Comparison of ENCODE assay signal across 10 mouse cellular contexts in the genomic region with DNA sequence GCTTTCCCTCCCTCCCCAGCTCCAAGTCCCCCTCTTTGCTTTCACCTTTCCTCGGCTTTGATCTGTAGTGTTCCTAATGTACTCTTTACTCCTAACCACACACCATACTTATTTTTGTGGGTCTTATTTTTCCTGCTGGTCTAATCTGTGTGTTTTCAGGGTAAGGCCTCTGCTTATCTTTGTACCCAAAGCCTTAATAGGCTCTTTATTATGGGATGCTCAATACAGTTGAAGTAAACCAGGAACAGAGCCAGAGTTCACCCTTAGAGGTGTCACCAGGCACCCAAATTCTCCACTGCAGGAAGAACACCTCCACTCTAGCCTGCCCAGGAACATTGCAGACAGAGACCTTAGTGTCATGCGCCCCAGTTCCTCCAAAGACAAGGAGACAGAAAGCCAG. TPM values are rescaled to one million over a fixed set of nuclear protein-coding genes. Genes with fewer than 3 reads are reported as not detected.
A peak's percentile ranks its signal among the peaks of the same experiment; 100 is the strongest.
DNase-seq lines count a peak whose midpoint lies in the region; ATAC-seq and TF ChIP-seq lines count a peak whose summit lies in the region.
"Had no signal": no experiment of that assay in that cellular context is flagged by ENCODE, and none has a peak within 500 bp of the region (broad histone marks: within the 10 kb centered on the region; RNA-seq: fewer than 3 reads in every experiment).

No protein-coding gene starts in this region.

- TF ChIP-seq CTCF in gastrocnemius, adult 2 months (IDR thresholded peaks at IDR 0.05): no peak
- no peak for TF ChIP-seq CTCF in lung, embryonic 14.5 days (IDR thresholded peaks at IDR 0.05; ENCODE audit: low read depth)
- no peak for TF ChIP-seq CTCF in lung, adult 2 months (IDR thresholded peaks at IDR 0.05; ENCODE audit: insufficient read depth, low read length)

- H3K9me3 ChIP-seq in lung, embryonic 14.5 days (ENCODE audit: low read depth, low read length): no peaks in the 10 kb centered on the region
- H3K9me3 ChIP-seq in embryonic facial prominence, embryonic 15.5 days (replicated peaks): no peaks in the 10 kb centered on the region
- H3K9me3 ChIP-seq in liver, embryonic 16.5 days (replicated peaks; ENCODE audit: control insufficient read depth, low read length): no peaks in the 10 kb centered on the region
- H3K9me3 ChIP-seq: forebrain, embryonic 13.5 days had no signal

- H3K9ac ChIP-seq in lung, embryonic 14.5 days: no peak overlapping the region
- H3K9ac ChIP-seq in embryonic facial prominence, embryonic 15.5 days: no peak overlapping the region
- peak overlapping the region; percentile 9; the same call in 1 of the 2 replicates for H3K9ac ChIP-seq in liver, embryonic 16.5 days (ENCODE audit: low read depth, low read length)
- H3K9ac ChIP-seq: forebrain, embryonic 13.5 days had no signal

- no peak for DNase-seq in gastrocnemius, adult 2 months
- no peak for DNase-seq in gastrocnemius, adult 18-20 months (ENCODE audit: low spot score)
- DNase-seq in lung, embryonic 14.5 days: no peak
- DNase-seq in lung, adult 2 months: no peak
- no peak for DNase-seq in embryo, embryonic 10.5 days (ENCODE audit: low spot score)
- no peak for DNase-seq in MN1 (ENCODE audit: low spot score)
- DNase-seq: cerebellum, postnatal 36 days had no signal

- H3K4me1 ChIP-seq in lung, embryonic 14.5 days (ENCODE audit: insufficient read depth): peaks cover 27% of the 10 kb centered on the region
- H3K4me1 ChIP-seq in lung, adult 2 months (ENCODE audit: control insufficient read depth, insufficient read depth, low read length): no peaks in the 10 kb centered on the region; the same call in 1 of the 2 replicates
- peaks cover 53% of the 10 kb centered on the region for H3K4me1 ChIP-seq in embryonic facial prominence, embryonic 15.5 days
- H3K4me1 ChIP-seq in liver, embryonic 16.5 days (ENCODE audit: control insufficient read depth, low read depth, low read length): peaks cover 83% of the 10 kb centered on the region

- H3K36me3 ChIP-seq in lung, embryonic 14.5 days (ENCODE audit: insufficient read depth): no peaks in the 10 kb centered on the region
- no peaks in the 10 kb centered on the region for H3K36me3 ChIP-seq in embryonic facial prominence, embryonic 15.5 days
- no peaks in the 10 kb centered on the region for H3K36me3 ChIP-seq in liver, embryonic 16.5 days (ENCODE audit: control insufficient read depth, insufficient read depth)

- intact Hi-C loops in gastrocnemius, adult 2 months (cut with DNase I): no loop called here

- no peak overlapping the region for H3K4me2 ChIP-seq in lung, embryonic 14.5 days
- H3K4me2 ChIP-seq in embryonic facial prominence, embryonic 15.5 days (replicated peaks): no peak overlapping the region
- no peak overlapping the region for H3K4me2 ChIP-seq in liver, embryonic 16.5 days (ENCODE audit: low read depth, low read length)
- H3K4me2 ChIP-seq: forebrain, embryonic 13.5 days had no signal

- peak overlapping the region; percentile 81; the same call in 1 of the 2 replicates for H3K27ac ChIP-seq in gastrocnemius, adult 2 months
- H3K27ac ChIP-seq in lung, embryonic 14.5 days (ENCODE audit: low read depth): peak overlapping the region; percentile 91
- peak overlapping the region; percentile 90 for H3K27ac ChIP-seq in embryonic facial prominence, embryonic 15.5 days (replicated peaks)
- H3K27ac ChIP-seq in liver, embryonic 16.5 days (ENCODE audit: low read length): peak overlapping the region; percentile 82
- H3K27ac ChIP-seq: forebrain, embryonic 13.5 days had no signal

- 78% methylated on average over 2 of the region's 2 CpGs for WGBS in lung, embryonic 14.5 days
- 87% methylated on average over 2 of the region's 2 CpGs for WGBS in lung, adult 2 months
- 83% methylated on average over 2 of the region's 2 CpGs for WGBS in embryonic facial prominence, embryonic 15.5 days
- 39% methylated on average over 2 of the region's 2 CpGs for WGBS in liver, embryonic 16.5 days (ENCODE audit: insufficient replicate concordance)

- H3K4me3 ChIP-seq in gastrocnemius, adult 2 months: no peak overlapping the region
- no peak overlapping the region for H3K4me3 ChIP-seq in lung, embryonic 14.5 days (ENCODE audit: low read depth, low read length)
- H3K4me3 ChIP-seq in lung, adult 2 months (replicated peaks; ENCODE audit: extremely low read depth, low read depth, low read length): no peak overlapping the region
- no peak overlapping the region for H3K4me3 ChIP-seq in embryonic facial prominence, embryonic 15.5 days (replicated peaks)
- no peak overlapping the region for H3K4me3 ChIP-seq in liver, embryonic 16.5 days (ENCODE audit: low read depth, low read length)
- H3K4me3 ChIP-seq: forebrain, embryonic 13.5 days had no signal

- H3K27me3 ChIP-seq in lung, embryonic 14.5 days (ENCODE audit: insufficient read depth, low read length): no peaks in the 10 kb centered on the region
- no peaks in the 10 kb centered on the region for H3K27me3 ChIP-seq in embryonic facial prominence, embryonic 15.5 days
- no peaks in the 10 kb centered on the region for H3K27me3 ChIP-seq in liver, embryonic 16.5 days (ENCODE audit: control insufficient read depth, insufficient read depth, low read depth, low read length)
- H3K27me3 ChIP-seq: forebrain, embryonic 13.5 days had no signal

- no peak for TF ChIP-seq POLR2A in lung, adult 2 months (IDR thresholded peaks at IDR 0.05; ENCODE audit: borderline replicate concordance, extremely low read depth, low read depth, low read length)

- peak; percentile 50; the same call in 1 of the 2 replicates for ATAC-seq in lung, embryonic 14.5 days (ENCODE audit: insufficient read depth)
- ATAC-seq in embryonic facial prominence, embryonic 15.5 days (ENCODE audit: insufficient number of reproducible peaks, low FRiP score, low TSS enrichment, low read depth): no peak
- ATAC-seq in liver, embryonic 16.5 days (ENCODE audit: low read depth): no peak; the same call in 1 of the 2 replicates
- ATAC-seq: forebrain, embryonic 13.5 days had no signal

RNA-seq across cellular contexts. Expression of gene Pdcd4, which starts 0.5 kb away (rescaled TPM):
- total RNA-seq in gastrocnemius, adult 2 months (2021): 10 to 100 TPM; 14.8 to 16.8 TPM
- 10 to 100 TPM; 16.4 to 16.5 TPM for total RNA-seq in gastrocnemius, adult 18-20 months (2021)
- polyA plus RNA-seq in lung, embryonic 14.5 days (2014; fragmentation: Nextera tagmentation; extraction: Ambion mirVana): 101 and 104 TPM in 2 replicates
- polyA plus RNA-seq in lung, adult 2 months (2012; rRNA removed): 4.1 and 8.0 TPM in 2 replicates
- polyA plus RNA-seq in embryonic facial prominence, embryonic 15.5 days (2015; fragmentation: Nextera tagmentation; extraction: Ambion mirVana): 111 and 122 TPM in 2 replicates
- 21.5 TPM in 2 replicates for polyA plus RNA-seq in liver, embryonic 16.5 days (2015; fragmentation: Nextera tagmentation; extraction: Ambion mirVana)

RNA-seq across cellular contexts. Expression of gene Shoc2, which starts 52.5 kb away (rescaled TPM):
- total RNA-seq in gastrocnemius, adult 2 months (2021): 10 to 100 TPM; 24.0 to 28.3 TPM
- 10 to 100 TPM; 21.9 to 26.0 TPM for total RNA-seq in gastrocnemius, adult 18-20 months (2021)
- 53.3 and 54.8 TPM in 2 replicates for polyA plus RNA-seq in lung, embryonic 14.5 days (2014; fragmentation: Nextera tagmentation; extraction: Ambion mirVana)
- 10.4 and 18.5 TPM in 2 replicates for polyA plus RNA-seq in lung, adult 2 months (2012; rRNA removed)
- polyA plus RNA-seq in embryonic facial prominence, embryonic 15.5 days (2015; fragmentation: Nextera tagmentation; extraction: Ambion mirVana): 47.1 and 48.0 TPM in 2 replicates
- polyA plus RNA-seq in liver, embryonic 16.5 days (2015; fragmentation: Nextera tagmentation; extraction: Ambion mirVana): 16.6 TPM in 2 replicates

RNA-seq across cellular contexts. Expression of gene Bbip1, which starts 52.9 kb away (rescaled TPM):
- total RNA-seq in gastrocnemius, adult 2 months (2021): 10 to 100 TPM; 33.3 to 40.6 TPM
- total RNA-seq in gastrocnemius, adult 18-20 months (2021): 10 to 100 TPM; 39.2 to 40.7 TPM
- polyA plus RNA-seq in lung, embryonic 14.5 days (2014; fragmentation: Nextera tagmentation; extraction: Ambion mirVana): 69.3 and 69.8 TPM in 2 replicates
- polyA plus RNA-seq in lung, adult 2 months (2012; rRNA removed): 4.9 and 6.9 TPM in 2 replicates
- polyA plus RNA-seq in embryonic facial prominence, embryonic 15.5 days (2015; fragmentation: Nextera tagmentation; extraction: Ambion mirVana): 67.3 and 67.9 TPM in 2 replicates
- polyA plus RNA-seq in liver, embryonic 16.5 days (2015; fragmentation: Nextera tagmentation; extraction: Ambion mirVana): 33.8 and 40.1 TPM in 2 replicates
